Mouse (Mus musculus) bone marrow, adult 2 months (tissue): ENCODE data around the gene Fam234a.

Experiments
- CTCF ChIP-seq: fragments of 200-500 bp; IDR thresholded peaks from 2 replicates; pipeline ENCODE4 v1.5.1; 2011; ENCODE audit warnings: low read length, control low read depth; ENCODE audit not compliant: control insufficient read depth, insufficient read depth
- POLR2A ChIP-seq: fragments of 200-500 bp; IDR thresholded peaks from 2 replicates; pipeline ENCODE4 v1.6.1; 2011; ENCODE audit warnings: low read depth, mild to moderate bottlenecking, control low read depth, low read length, borderline replicate concordance; ENCODE audit not compliant: control insufficient read depth

DNA sequence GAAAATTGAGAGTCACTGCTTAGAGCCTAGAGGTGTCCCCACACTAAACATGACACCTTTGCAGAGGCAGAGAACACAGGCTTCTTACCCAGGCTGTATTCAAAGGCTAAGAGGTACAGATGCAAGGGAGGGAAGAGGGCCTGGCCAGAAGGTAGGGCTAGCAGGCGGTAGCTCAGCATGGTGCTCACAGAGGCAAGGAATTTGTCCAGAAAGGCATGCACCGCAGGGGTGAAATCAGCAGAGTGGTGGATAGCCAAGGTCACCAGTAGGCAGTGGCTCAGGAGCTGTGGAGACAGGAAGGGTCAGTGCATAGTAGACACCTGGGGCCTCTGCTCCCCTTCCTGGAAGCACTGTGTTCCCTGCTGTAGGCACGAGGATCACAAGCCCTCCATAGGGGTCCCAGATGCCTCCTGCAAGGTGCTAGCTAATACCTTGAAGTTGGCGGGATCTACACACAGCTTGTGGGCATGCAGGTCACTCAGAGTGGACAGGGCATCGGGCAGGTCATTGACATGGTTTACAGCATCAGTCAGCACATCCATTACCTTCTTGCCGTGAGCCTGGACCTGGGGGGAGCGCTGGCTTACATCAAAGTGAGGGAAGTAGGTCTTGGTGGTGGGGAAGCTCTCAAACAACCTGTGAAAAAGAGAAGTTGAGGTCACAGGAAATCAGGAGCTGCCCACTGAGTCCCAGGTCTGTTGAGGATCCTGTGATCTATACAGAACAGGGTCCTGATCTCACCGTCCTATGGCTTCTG is 42.3 kb upstream of the Fam234a start:
- TF ChIP-seq CTCF = no peak
- no peak for TF ChIP-seq POLR2A
